Mouse (Mus musculus): ENCODE data around the gene Gimap7.

Gimap7 gene

GRCm38 (mm10) chr6:48740501-48741169 is 22.2 kb downstream of the Gimap7 start:
- no peak for DNase-seq (ENCODE audit: extremely low read depth, low read depth)

- DNase-seq (ENCODE audit: extremely low read depth, low read depth) = no peak
Observed at GRCm38 (mm10) chr6:48741273-48741672, 22.9 kb downstream of the Gimap7 start.

GRCm38 (mm10) chr6:48741711-48742206 is 23.3 kb downstream of the Gimap7 start:
- no peak for DNase-seq (ENCODE audit: extremely low read depth, low read depth)

DNA sequence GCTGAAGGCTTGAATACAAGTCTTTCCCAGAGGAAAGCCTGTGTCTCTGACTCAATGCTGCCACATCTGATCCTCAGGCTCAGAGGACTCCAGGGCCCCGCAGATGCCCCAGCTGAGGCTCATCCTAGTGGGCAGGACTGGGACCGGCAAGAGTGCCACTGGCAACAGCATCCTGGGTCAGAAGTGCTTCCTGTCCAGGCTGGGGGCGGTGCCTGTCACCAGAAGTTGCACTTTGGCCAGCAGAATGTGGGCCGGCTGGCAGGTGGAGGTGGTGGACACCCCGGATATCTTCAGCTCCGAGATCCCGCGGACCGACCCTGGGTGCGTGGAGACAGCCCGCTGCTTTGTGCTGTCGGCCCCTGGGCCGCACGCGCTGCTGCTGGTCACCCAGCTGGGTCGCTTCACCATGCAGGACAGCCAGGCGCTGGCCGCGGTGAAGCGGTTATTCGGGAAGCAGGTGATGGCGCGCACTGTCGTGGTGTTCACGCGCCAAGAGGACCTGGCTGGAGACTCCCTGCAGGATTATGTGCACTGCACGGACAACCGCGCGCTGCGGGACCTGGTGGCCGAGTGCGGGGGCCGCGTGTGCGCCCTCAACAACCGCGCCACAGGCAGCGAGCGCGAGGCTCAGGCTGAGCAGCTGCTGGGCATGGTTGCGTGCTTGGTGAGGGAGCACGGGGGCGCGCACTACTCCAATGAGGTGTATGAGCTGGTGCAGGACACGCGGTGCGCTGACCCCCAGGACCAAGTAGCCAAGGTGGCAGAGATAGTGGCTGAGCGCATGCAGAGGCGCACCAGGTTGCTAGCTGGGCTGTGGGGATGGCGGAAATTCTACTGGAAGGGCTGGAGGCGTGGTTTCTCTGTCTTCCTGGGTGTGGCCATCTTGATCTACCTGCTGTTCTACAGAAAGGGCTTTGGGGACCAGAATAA is 24.3 kb downstream of the Gimap7 start:
- DNase-seq (ENCODE audit: extremely low read depth, low read depth) = no peak

GRCm38 (mm10) chr6:48745490-48745889 is 27.1 kb downstream of the Gimap7 start:
- DNase-seq (ENCODE audit: extremely low read depth, low read depth) = no peak

- no peak for DNase-seq (ENCODE audit: extremely low read depth, low read depth)
Observed at GRCm38 (mm10) chr6:48745959-48746889, 27.8 kb downstream of the Gimap7 start, which contains the start of gene Gimap5. Gene Gimap5, plus strand, starts transcription at chr6:48746197.

- no peak for DNase-seq (ENCODE audit: extremely low read depth, low read depth)
Observed at GRCm38 (mm10) chr6:48747091-48747966, 28.9 kb downstream of the Gimap7 start.

DNA sequence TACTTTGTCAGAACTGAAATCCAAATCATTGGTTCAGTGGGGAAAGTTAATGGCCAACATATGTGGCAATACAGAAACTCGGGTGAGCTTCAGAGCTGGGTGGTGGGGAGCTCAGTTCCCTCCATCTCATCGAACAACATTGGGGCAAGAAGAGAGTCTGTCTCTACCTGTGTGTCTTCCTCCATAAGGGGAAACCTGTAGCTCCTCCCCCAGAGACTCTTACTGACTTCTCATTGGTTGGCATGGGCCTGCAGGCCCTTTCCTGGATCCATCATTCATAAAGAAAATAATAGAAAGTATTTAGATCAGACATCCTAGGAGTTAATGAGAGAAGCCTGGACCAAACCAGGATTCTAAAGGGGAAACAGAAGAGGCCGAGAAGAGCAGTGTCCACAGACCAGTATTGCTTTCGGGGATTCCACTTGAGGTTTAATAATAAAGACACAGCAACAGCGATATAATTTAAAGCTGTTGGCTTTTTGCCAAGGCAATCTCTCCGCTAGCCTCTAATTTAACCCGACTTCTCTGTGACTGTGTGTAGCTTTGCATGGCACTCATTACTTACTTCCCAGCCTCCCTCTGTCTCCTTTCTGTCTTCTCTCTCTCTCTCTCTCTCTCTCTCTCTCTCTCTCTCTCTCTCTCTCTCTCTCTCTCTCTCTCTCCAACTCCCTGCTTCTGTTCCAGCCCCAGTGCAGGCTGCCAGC is 45.3 kb downstream of the Gimap7 start:
- DNase-seq (ENCODE audit: extremely low read depth, low read depth) = no peak

DNA sequence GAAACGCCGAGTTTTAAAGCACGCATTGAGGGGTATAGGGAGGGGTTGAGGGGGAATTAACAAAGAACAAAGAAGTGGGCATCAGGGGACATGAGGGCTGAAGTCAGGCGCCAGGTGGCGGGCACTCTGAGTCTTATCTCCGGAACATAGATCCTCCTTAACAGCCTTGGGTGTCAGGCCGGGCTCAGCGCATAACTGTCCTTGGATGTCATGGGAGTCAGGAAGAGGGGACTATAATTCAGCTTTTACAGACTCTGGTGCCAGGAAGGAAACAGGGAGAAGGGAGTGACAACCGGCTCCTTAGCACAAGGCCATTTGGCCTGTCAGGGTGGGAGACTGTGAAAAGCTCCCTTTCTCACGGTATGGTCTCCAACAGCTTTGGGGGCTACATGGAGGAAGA is 46.1 kb downstream of the Gimap7 start:
- no peak for DNase-seq (ENCODE audit: extremely low read depth, low read depth)

DNA sequence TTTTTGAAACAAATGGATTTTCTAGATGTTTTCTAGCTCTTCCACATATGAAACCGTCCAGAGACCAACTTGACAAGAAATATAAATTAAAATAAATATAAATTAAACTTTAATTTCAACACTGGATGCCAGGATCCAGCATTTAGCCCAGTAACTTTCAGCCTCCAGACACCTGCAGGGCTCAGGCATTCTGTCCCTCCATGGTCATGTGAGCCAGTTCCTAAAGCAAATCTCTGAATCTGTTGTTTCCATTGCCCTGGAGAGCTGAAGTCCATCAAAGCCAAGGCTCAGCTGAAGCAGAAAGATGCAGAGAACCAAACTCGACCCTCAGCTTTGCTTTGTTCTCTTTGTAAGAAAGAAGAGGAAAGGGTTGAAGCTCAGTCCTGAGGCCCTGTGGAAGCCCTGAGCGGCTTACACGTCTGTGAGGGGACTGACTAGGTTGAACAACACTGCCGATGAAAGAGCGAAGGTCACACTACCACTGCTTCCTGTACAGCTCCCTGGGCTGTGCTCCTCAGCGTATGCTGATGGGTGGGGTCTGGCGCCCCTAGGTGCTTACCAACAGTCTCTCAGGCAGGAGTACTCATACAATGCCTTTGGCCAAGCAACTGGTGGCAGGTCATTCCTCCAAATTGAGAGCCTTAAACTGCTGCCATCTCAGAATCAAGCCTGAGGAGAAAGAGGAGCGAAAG is 49.9 kb downstream of the Gimap7 start:
- DNase-seq (ENCODE audit: extremely low read depth, low read depth) = no peak

DNA sequence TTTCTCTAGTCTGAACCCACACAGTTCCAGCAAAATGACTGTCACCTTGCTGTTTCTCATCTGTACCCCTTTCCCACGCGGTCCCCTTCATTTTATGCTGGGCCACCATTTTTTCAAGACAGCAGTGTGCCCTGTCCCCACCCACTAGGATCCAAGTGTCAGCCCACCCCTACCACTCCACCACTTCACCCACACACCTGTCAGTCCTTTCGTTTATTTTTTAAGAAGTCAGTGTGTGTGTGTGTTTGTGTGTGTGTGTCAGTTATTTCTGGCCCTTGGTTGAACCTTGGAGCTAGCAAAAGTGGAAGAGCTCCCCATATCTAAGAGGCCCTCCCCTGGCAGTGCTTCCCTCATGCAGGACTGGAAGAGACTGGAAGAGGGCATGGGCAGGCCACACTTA is 50.5 kb downstream of the Gimap7 start:
- no peak for DNase-seq (ENCODE audit: extremely low read depth, low read depth)

DNA sequence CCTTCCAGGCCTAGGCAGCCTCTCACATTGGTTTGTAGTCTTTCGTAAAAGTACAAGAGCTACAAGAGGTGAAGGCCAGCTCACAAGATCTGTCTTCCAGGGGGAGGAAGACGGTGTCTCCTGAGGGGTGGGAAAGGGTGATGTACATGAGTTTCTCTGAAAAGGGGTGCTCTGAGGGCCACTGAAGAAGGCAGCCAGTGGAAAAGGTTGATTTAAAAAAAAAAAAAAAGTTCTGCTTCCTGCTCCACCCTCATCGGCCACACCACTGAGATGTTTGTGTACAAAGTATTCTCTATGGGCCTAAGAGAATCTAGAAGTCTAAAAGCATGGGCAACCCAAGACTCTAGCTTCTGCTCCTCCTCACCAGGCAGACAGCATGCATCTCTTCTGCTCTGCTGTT is 52.3 kb downstream of the Gimap7 start, which contains the start of gene Gimap3:
Gene Gimap3, minus strand, starts transcription at position 156 of the 400 bp plus-strand sequence.
- no peak for DNase-seq (ENCODE audit: extremely low read depth, low read depth)

GRCm38 (mm10) chr6:48772030-48772429 is 53.6 kb downstream of the Gimap7 start:
- DNase-seq (ENCODE audit: extremely low read depth, low read depth) = peak; percentile 38
